Mouse (Mus musculus) left cerebral cortex, adult 11 months (tissue): ENCODE measurements around the gene Stard13.

Experiments
- DNase-seq: peaks from one replicate; pipeline ENCODE4 v3.0.0; 2022; ENCODE audit warnings: low spot score

Stard13 gene

DNA sequence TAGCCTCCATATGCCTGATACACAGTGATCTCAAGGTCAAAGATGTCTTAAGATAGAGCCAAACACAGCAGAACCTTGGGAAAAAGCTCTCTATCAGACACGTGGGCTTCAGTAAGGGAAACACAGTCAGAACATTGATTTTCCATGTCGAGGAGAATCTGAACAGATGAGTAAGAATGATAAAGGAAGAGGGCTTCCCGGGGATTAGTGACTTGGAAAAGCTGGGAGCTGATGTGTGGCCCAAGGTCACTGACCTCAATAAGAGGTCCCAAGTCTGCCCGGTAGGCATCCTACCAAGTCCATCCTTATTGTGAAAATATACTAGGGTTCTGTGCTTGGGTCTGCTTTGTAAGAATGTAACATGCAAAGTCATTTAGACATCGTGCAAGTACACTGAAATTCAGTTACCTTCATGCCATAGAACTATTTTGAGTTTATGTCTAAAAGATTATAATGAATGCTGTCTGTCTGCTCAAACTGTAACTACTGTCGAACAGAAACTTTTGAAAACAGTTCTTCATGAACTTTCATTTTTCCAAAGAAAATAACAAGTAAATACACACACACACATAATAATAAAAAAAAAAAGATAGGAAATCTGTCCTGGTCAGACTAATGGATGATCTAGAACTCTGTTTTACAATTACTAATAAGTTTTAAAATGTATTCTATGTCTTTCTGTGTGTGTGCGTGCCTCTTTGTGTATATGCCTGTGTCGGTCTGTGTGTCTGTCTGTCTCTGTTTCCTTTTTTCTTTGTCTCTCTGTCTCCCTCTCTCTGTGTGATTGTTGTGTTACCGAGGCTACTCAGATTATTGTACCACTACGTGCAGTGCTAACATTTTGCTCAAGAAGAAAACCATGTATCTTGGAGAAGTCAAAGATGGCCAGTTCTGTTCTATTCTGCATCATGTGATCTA lies 128.3 kb downstream of the Stard13 start:
- DNase-seq, result no peak

DNA sequence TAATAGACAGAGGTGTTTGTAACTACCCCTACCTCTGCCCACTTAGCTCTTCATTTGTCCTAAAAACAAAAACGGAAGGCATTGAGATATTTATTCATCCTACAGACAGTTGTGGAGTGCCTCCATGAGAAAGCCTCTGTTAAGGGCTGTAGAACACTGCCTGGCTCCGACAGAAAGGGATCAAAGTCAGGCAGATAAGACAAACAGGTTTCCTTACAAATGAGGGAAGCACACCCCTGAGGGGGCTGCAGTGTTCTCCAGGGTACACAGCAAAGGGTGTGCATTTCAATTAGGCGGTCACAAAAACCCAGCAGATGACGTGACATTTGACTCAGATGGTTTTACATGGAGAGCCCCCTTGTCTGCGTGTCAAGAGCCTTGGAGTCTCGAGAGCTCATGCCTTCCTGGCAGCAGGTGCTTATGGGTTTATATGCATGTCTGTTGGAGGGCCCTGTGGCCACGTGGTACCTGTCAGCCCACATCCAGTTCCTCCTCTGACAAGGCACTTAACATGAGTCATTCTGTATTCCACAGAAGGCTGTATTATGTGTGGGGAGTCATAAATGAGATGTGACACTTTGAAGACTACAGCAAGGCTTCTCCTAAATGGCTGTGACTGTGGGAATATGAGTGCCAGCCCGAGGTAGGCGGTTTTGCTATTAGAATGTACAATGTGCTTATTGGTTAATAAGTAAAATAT lies 129.1 kb downstream of the Stard13 start:
- DNase-seq, result peak; percentile 18

DNA sequence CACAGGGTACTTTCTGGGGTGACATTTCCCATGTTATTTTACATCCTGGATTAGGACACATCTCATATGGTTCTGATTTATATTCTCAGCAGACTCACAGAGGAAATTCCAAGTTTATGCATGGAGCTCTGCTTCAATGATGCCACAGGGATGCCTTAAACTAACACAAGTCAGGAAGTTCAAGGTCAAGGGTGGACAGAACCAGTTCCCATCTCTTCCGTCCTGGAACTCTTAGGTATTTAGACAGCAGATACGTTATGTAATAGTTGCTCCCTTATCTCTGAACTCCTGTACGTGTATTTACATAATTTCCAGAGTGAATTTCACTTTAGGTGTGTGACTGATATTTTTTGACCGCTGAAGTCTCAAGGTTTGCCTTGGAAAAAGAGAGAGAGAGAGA lies 130.4 kb downstream of the Stard13 start:
- DNase-seq, result no peak

DNA sequence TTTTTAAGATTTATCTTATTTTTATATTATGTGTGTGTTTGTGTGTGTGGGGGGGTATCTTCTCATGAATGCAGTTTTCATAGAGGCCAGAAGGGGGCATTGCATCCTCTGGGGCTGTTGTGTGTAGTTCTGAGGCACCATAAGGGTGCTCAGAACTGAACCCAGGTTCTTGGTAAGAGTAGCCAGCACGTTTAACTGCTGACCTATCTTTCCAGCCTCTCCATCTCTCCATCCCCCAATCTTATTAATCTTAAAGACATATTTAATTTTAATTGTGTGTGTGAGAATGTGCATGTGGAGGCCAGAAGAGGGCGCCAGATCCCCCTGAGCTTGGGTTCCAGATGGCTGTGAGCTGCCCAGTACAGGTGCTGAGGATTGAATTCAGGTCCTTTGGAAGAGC lies 131.4 kb downstream of the Stard13 start:
- no peak for DNase-seq

DNA sequence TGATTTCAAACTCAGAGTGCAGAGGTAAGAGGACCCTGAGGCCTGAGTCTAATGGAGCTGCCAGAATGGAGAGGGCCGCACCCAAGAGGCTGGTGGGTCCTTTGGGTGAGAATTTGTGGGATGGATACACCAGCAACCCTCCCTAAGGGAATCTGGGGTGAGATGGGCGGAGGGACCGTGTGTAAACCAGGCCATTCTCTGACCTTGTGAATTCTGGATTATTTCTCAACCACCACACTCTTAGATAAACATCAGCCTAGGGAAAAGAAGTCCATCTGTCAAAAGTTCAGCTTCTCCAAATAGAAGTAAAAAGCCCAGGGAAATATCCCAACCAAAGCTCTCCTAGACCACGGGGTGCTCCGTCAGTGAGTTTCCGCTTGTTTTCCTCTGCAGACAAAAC lies 137.6 kb downstream of the Stard13 start:
- DNase-seq, result no peak

DNA sequence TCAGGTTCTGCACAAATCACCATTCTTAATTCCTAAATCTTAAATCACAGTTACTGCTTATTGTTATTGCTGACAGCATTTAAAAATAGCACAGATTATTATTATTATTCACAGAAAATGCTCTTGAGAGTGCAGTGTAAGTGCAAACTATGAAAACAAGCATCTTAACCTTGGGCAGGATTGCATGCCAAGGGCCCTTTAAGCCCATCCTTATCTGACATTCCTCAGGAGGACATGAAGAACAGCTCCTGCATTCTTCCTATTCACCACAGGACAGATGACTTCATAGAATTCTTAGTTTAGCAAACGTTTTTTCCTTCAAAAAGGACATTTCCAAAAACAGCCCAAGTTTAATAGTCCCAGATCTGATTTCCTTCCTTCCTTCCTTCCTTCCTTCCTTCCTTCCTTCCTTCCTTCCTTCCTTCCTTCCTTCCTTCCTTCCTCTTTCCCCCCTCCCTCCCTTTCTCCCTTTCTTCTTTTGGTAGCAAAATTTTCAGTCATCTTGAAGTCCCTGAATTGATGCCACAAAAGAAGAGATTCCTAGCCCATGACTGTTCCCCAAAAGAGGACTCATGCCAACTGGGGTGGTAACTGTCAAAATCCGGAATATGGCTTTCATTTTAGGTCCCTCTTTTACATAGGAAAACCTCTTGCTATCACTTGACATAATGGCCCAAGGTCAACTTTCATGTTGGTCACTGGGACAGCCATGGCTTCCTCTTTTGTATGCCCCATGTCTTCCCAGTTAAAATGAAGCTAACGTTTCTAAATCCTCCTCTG lies 140.6 kb downstream of the Stard13 start:
- DNase-seq, result no peak

DNA sequence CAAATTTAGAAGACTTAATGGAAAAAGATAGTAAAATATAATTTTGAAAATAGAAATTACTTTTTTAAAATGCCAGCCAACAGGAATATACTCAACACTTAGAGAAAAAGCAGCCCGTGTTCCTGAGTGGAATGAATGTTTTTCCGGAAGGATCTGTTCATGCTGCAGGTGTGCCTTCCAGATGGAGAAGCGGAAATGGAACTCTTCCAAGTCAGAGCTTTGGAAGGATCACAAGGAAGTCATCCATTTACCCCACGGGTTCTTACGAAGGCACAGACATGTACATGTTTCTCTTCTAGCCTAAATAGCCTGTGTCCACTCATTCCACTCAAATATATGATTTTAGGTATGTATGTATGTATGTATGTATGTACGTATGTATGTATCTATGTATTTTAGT lies 142.6 kb downstream of the Stard13 start:
- no peak for DNase-seq

- no peak for DNase-seq
Measured at GRCm38 (mm10) chr5:151089201-151089600, 144.4 kb downstream of the Stard13 start.

DNA sequence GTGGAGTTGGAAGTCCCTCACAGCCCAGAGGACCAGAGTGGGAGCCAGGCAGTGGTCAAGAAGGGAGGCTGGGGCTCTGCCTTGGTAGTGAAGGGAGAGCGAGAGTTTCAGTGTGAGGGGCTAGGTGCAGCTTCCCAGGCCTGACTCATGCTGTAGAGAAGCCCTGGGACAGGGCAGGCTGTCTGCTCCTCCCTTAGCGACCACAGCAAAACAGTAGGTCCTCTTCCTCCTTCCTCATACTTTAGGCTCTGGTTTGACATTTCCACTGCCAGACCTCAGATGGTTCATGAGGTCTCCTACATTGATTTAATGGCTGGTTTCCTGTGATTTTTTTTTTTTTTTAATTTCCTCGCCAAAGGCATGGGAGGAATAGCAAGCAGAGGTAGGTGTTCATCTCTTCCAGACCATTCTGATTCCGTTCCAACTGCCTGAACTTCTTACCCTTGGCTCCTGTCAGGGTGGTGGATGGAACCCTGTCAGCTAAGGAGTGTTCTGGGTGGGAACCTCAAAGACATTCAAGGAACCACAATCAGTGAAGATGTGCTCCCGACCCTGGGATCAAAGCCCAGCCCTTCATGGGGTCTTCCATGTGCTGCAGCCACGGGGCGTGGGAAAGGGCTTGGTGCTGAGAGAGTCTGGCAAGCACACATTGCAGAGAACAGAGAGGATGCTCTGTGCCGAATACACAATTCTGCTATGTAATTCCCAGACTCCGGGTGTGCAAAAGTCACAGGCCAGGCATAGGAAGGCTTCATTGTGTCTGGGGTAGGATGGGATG lies 147.0 kb downstream of the Stard13 start:
- DNase-seq, result no peak

DNA sequence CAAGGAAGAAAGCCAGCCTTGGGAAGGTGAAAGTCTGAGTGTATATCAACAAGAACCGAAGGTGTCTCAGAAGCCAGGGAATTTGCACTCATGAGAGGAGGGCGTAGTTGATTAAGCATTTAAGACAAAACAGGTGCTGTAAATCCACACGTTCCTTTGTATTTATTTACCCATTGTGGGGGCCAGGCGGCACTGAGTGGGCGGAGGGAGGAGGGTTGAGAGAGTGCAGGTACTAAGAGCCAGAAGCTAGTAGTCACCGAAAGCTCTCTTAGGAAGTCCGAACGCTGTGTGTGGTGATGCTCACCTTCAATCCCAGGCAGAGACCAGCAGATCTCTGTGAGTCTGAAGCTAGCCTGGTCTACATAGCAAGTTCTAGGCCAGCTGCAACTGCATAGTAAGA lies 147.9 kb downstream of the Stard13 start:
- DNase-seq, result no peak

GRCm38 (mm10) chr5:151080276-151080675 lies 153.4 kb downstream of the Stard13 start:
- DNase-seq, result no peak

GRCm38 (mm10) chr5:151077953-151078352 lies 155.7 kb downstream of the Stard13 start:
- DNase-seq, result no peak

DNA sequence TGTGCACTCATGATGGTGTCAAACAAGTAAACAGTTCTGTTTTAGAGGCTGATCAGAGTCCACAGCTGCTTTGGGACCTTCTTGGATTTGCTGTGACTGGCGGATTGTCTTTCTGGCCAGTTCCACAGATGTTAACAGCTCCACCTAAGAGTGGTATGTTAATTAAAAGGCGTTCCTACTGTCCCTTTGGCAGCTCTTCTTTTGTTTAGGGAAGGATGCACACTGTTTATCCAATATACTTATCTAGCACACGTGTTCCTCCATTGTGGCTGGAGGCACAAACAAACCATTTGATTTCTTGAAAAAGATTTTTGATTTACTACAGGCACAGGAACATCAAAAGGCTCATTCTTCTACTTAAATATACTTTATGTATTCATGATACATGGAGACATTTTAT lies 156.7 kb downstream of the Stard13 start:
- DNase-seq, result no peak

- DNase-seq, result no peak
Measured at GRCm38 (mm10) chr5:151074282-151074681, 159.4 kb downstream of the Stard13 start.

DNA sequence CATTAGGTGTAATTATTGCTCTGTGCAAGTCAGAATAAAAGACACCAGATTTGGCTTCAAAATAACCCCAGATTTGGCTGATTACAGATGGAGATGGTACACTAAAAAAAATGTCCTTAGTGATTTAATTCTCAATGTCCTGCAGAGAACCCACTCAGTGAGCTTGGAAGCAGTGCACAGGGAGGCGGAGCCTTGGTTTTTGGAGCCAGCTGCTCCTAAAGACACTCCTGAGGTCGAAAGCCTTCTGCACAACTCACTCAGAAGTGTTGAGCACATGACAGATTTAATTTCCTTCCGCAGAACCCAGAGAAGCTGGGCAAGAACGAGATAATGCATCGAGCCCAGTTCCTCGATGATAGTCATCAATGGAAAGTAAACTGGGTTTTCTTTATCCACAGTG lies 162.2 kb downstream of the Stard13 start:
- no peak for DNase-seq

DNA sequence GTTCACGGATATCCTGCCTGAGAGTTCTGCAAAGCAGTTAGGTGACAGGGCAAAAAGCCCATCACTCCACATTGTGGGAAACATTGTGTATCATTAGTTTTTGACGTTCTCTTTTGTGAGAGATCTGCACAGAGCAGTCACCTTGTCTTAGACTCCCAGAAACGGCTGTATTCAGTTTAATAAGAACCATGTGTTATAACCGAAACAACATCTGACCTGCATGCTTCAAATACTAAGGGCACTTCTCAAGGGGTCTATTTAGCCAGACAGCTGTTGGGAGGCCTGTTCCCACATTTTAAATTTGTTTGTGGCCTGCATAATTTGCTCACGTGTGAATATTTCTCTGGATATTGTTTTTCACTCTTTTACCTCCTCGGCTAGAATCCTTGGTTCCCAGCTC lies 162.7 kb downstream of the Stard13 start:
- no peak for DNase-seq

- DNase-seq, result no peak
Measured at GRCm38 (mm10) chr5:151069569-151069968, 164.1 kb downstream of the Stard13 start.

GRCm38 (mm10) chr5:151066016-151066415 lies 167.6 kb downstream of the Stard13 start:
- DNase-seq, result no peak

DNA sequence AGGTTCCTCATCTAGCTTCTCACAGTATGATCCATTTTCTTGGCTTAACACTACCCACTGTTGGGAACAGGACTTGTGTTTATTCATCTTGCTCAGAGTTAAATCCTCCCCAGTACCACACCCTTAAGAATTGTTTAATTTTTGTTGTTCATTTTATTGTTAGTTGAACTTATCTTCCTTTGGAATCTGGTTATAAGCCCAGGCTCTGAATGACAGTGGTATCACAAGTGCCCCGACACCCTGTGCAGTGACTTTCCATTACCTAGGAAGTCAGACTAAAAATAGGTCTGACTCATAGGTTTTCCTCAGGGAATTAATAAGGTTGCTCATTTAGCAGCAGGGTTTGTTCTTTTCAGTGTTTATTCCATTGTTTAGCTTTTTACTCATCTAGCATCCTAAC lies 168.4 kb downstream of the Stard13 start:
- DNase-seq, result no peak

DNA sequence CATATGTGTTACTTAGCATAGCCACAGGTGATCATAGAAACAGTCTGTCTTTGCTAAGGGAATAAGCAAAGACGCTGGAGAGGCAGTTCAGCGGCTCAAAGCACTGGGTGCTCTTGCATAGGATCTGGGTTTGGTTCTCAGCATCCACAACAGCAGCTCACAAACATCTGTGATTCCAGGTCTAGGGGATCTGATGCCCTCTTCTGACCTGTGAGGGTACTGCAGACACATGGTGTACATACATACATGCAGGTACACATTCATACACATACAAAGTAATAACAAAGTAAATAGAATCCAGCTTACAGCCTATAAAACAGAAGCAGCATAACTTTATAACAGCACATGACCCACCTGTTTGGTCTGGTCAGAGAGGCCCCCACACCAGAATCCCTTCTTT lies 171.7 kb downstream of the Stard13 start:
- DNase-seq, result no peak

- no peak for DNase-seq
Measured at GRCm38 (mm10) chr5:151060476-151060875, 173.2 kb downstream of the Stard13 start.

DNA sequence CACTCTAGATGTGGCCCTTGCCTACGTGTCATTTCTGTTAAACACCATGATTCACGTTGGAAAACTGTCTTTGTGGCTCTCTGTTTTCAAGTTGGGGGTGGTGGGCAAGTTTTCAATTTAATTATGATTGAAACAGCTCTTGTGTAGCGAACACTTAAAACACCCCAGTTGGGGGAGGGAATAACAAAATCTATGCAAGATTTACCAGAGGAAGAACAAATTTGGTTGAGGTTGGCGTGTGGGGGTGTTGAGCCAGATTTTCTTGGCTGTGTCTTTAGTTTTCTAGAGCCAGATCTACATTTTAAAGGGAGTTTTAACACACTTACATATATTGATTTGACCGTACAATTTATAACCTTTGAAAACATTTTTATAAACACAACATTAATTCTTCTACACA lies 173.9 kb downstream of the Stard13 start:
- peak; percentile 54 for DNase-seq
